Mouse (Mus musculus) gastrocnemius, postnatal 10 days (tissue): ENCODE data around the gene Tmem233. TPM values are rescaled to one million over a fixed set of nuclear protein-coding genes. Genes with fewer than 3 reads are reported as not detected.

Source experiments
- DNase-seq: peaks from one replicate; pipeline ENCODE4 v3.0.0; 2021; ENCODE audit warnings: mixed read lengths
- long read RNA-seq, 2 experiments: library from polyadenylated mRNA; stranded (forward); transcript quantifications; one replicate each; pipeline ENCODE4 v2.0.0; 2021
- total RNA-seq, 2 experiments: library from RNA; stranded (reverse); gene quantifications; 2 replicates each; pipeline ENCODE4 v1.2.3; 2021

The Tmem233 gene
- 10 to 100 TPM; 71.7 to 81.9 TPM for total RNA-seq
- long read RNA-seq, experiment 1, transcript Tmem233-201 (3 exons, 2,477 nt), result major isoform, 8 of 16 reads
- long read RNA-seq, experiment 1, partial matches to known transcripts, result 0 of 16 reads
- long read RNA-seq, experiment 1, other reads (novel, unspliced or antisense), result 8 of 16 reads
- long read RNA-seq, experiment 2, partial matches to known transcripts, result 4 of 10 reads
- long read RNA-seq, experiment 2, other reads (novel, unspliced or antisense), result 2 of 10 reads

DNA sequence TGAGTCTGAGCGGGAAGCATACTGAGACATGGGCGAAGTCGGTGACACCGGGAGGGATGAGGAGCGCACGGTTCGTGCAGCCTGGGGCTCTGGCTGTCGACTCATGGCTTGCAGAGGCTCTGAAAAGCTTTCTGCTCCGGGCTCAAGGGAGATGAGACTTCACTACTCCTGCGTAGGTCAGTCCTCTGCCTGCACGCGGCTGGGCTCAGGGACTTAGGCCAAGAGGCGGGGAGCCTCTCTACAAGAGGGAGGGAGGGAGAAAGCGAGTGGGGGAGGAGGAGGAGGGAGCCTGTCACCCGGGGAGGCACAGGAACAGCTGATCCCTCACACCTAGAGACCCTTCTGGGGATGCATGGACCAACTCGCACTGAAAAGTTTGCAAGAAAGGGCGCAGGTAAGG, at the start of gene Tmem233:
Gene Tmem233 (minus strand): TSS at position 164 of the 400 bp plus-strand sequence.
- DNase-seq, result peak; percentile 68

DNA sequence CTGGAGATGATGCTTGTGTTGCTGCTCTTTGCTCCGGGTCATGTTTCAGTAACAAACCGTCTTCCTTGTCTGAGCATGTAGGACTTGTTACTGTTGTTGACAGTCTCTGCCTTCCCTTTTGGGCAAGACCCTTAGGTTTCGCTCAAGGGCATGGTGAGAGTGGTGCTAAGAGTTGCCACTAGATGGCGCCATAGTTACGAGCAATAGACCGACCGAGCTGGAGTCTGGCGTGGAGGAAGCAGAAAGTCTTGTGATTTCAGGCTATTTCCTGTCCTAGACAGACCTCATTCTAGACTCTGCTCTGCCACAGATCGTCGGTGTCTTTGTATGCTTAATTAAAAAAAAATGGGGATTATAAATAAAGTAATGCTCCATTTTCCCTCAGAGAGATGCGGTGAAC, 40.3 kb upstream of the Tmem233 start:
- DNase-seq, result peak; percentile 77

DNA sequence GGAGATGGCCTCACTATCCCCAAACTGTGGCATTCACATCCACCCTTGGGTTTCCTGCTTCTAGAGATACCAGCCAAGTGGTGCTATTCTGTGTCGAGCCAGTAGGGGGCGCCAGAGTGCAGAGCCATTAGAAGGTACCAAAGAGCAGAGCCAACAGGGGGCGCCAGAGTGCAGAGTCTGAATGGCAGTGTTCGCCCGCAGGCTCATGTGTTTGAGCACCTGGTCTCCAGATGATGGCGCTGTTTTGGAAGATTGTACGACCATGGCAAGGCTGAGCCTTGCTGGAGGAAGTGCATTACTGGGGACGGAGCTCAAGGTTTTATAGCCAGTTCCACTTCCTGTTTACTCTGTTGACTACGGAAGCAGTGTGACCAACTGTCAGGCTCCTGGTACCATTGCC, 33.5 kb upstream of the Tmem233 start:
- DNase-seq, result peak; percentile 75

DNA sequence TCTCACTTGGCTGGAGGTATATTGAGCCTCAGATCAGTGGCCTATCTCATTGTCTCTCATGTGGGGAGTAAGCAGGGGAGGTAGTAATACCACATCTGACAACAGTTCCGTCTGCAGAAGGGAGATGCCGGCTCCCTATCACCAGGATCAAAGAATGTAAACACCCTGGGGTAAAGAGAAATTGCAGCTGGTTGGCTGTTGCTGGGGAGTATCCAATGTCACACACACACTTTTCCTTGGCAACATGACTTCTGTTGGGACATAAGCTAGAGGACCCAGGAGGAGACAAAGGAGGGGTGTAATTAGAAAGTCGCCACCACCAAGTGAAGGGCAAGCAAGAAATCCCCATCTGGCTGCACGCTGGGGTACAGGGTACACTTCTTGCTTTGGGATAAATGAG, 33.1 kb upstream of the Tmem233 start:
- no peak for DNase-seq

DNA sequence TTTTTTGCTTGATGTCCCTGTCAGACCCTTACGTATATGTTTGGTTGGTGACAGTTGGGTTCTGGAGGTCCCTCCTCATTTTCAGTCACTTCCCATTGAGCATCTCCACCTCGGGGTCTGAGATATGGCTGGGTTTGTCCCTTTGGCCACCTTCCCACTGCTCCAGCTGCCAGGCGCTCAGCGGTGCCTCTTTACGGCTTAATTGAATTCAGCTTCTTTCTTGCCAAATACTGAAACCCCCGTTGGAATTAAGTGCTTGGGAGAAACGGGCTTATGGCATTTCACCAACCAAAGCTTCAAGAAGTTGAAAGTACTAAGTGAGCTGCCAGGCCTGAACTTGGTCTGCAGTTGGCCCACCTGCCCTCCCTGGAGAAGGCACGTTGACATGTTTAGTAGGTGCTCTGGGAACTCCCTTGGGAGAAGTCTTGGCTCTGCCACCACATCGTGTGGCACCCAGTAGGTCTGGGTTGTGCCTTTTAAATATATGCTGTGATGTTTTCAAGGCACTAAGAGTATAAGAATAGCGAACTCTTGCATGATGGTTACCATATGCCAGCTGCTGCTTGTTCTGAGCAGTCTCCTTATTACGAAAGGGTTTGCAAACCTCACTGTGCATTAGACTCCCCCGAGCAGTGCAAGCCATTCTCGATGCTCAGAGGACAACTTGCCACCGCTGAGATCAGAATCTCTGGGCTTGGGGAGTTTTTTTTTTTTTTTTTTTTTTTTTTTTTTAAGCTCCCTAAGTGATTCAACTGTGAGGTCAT, 32.2 kb upstream of the Tmem233 start:
- no peak for DNase-seq

DNA sequence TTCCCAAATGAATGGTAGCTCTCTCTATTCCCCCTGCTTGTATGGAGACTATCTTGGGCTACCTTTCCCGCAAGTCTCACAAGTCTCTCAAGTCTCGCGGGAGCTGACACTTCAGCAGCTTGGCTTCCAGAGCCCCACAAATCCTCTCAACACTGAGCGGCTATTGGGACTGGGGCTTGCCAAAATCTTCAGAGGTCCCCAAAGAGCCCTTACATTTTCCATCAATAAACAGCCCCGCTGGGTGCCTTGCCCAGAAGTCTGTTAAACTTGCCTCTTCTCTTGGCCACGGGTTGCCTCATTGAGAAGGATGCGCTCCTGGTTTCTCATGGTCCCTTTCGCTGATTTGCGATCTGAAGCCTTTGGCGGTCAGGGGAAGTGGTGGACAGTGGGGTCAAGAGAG, 25.6 kb upstream of the Tmem233 start:
- no peak for DNase-seq

DNA sequence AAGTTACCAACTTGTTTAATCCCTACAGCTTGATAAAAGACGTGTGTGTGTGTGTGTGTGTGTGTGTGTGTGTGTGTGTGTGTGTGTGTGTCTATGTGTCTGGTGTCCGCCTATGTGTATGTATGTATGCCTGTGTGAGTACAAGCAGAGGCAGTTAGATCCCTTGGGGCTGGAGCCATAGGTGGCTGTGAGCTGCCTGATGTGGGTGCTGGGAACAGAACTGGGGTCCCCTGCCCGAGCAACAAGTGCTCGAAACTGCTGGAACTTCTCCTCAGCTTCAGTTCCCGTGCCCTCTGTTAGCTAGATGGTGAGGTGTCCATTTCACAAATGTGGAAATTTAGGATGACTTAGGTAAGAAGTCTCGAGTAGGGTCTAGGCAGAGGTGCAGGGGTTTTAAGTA, 1.2 kb upstream of the Tmem233 start:
- no peak for DNase-seq

DNA sequence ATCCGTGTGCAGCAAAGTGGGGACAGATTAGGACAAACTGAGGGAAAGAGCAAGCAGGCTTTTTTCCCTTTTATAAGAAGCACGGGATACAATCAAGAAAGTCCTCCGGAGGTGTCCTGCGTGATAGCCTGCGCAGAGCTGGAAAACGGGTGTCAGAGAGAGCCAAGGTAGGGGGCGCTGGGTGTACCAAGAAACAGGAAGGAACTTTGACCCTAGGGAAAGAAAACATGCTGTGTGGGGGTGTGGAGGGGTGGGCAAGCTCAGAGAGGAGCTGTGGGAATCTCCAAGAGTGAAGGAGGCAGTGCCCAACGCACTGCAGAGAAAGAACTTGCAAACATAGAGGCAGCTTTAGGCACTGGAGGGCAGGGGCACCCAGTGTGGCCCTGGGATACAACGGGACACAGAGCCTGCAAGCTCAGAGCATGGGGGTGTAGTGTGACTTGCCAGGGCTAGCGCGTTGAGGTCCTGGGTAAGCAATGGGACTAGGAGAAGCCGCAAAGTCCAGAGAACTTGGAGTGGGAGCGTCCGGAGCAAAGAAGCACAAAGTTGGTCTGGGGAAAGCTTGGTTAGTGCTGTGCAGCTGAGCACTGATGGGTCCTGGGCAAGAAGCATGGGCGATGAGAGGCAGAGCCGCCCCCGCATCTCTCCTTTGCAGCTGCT, 673 bp downstream of the Tmem233 start:
- peak; percentile 32 for DNase-seq

DNA sequence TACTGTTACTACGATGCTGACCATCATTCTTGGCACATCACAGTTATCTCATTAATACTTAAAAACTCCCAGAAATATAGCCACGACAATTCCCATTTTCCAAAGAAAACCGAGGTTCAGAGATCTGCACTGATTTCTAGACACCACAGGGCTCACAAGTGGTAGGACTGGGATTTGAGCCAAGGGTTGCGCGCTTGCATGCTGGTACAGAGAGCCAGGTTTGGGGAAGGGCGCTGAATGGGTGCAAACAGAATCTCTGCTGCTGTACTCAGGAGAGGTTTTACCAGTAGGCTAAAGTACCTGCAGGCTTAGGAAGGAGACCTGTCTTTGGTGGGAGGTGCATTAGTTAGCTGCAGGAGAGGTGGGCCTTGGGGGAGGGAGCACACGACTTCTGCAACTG, 1.4 kb downstream of the Tmem233 start:
- peak; percentile 44 for DNase-seq

DNA sequence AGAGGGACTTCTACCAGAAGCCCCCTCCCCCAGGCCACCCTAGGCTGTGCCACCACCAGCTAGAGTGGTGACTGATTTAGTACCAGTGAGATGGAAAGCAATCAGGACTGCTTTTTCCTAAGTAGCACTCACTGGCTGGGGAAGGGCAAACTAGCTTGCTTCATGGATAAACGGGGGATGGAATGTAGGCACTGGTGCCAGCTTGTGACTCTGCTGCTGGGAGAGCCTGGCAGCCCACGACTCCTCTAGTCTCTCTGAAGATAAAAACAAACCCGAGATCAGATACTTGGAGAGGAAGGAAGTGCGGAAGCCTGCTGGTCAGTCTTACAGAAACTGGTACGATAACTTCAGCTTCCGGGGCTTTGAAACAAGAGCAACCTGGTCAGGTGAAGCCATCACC, 2.3 kb downstream of the Tmem233 start:
- peak; percentile 23 for DNase-seq

DNA sequence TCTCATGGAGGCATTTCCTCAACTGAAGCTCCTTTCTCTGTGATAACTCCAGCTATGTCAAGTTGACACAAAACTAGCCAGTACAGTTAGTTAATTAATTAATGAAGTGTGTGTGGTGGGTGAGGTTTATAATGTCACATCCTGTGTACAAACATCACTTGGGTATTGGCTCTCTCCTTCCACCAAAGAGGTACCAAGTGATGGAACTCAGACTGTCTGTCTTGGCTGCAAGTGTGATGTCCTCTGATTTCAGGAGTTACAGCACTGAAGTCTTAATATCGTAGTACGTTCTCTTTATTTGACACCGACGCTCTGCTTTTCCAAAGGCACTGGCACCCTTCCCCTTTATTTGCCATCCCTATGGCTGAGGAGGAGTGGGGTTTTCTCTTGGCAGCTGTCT, 13.4 kb downstream of the Tmem233 start:
- no peak for DNase-seq

DNA sequence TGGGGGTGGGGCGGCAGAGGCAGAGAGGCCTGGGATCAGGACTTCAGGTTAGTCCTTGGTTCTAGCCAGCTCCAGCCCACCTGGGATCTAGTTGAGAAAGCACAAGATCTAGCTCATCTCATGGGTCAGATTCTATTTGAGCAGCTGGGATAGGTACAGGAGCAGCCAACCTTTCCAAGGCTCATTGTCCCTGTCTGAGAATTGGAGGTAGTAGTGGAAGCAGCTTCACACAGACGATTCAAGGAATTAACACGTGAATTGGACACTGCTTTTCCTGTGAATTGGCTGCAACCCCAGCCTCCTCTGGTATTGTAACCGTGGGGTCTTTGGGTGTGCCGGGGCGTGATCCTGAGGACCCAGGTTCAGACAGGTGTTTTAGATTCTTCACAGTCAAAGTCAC, 30.2 kb downstream of the Tmem233 start:
- DNase-seq, result no peak

DNA sequence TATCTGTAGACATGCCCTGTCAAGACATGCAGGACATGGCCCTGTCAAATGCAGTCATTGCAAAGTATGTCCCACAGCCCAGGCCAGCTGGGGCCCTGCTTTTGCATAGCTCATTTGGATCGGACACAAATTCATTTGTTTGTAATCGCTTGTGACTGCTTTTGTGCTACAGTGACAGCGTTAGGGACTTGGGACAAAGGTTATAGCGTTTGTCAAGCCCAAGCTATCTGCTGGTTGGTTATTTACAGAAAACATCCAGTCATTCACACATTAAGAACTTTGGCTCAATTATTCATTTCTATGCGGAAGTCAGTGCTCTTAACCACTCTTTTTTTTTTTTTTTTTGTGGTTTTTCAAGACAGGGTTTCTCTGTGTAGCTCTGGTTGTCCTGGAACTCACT, 30.9 kb downstream of the Tmem233 start:
- DNase-seq, result no peak

DNA sequence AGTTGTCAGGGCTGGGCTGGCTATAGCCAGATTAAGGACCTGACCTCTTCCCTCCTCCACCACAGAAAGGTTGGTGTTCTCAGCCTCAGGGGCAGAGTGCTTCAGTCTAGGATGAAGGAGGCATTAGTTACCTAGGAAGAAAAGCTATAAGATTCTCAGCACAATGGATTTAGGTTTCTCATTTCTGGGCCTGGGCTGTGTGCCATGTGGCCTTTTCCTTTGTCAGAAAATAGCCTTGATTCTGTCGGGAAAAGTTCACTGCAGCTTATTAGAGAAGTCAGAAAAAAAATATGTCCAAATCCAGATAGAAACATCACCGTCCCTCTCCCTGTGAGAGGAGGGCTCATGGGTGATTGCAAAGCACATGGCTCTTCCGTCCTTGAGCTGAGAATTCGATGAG, 33.2 kb downstream of the Tmem233 start:
- DNase-seq, result no peak

DNA sequence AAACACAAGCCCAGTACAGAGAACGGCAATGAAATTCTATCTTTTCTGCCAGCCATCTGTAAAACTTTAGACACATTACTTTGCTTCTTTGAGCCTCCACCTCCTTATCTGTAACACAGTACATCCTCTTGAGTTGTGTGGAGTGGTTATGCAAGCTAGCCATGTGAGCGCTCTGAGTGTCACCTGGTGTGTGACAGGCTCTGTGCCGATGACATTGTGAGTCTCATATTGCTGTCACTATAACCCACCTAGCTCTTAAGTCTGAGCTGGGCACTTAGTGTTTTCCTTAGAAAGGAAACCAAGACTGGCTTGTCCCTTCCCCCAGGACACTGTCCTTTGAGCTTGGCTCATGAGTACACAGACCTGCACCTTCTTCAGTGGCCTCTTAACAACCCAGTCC, 34.7 kb downstream of the Tmem233 start:
- no peak for DNase-seq

DNA sequence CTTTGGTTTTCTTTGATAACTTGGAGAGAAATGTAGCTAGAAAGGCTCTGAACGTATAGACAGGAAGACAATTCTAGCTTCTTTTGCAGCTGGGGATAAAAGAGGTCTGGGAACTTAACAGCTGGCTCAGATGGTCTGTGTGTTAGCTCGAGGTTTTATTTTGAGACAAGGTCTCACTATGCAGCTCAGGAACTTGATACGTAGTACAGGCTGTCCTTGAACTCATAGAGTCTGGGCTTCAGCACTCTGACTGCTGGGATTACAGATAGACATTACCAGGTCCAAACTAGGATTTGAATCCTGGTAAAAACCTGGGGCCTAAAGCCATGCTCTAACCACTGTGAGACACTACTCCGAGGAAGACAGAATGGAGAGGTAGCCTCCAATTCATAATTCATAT, 36.8 kb downstream of the Tmem233 start:
- DNase-seq, result no peak

DNA sequence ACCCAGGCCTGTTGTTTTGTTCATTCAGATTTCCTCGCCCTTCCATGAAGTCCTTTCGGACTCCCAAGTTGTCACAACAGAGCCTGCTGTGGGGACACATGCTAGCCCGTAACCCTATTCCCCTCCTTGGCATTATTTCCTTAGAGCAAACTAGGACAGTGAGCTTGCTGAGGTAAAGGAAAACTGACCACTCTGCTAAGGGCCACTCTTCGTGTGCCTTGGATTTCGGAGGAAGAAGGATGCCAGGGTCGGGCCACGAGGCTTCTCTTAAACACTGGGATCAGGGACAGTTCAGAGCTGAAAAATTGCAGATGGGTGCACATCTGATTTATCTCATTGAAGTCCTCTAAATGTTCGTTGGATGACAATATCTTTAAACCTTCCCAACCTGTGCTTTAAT, 37.5 kb downstream of the Tmem233 start:
- DNase-seq, result no peak

DNA sequence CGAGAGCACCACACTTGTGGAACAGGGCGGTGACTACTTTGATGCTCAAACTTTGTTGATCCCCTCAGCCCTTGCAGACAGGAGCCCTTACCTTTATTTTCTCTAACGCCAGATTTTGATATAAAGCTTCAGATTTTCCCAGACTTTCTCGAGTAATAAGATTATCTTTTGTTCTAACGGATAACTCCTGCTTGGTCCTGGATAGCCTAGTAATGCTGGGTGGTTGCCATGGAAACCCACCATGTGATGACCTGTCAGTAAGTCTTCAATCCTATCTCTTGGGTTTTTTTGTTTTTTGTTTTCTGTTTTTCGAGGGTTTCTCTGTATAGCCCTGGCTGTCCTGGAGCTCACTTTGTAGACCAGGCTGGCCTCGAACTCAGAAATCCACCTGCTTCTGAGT, 40.8 kb downstream of the Tmem233 start:
- DNase-seq, result no peak

DNA sequence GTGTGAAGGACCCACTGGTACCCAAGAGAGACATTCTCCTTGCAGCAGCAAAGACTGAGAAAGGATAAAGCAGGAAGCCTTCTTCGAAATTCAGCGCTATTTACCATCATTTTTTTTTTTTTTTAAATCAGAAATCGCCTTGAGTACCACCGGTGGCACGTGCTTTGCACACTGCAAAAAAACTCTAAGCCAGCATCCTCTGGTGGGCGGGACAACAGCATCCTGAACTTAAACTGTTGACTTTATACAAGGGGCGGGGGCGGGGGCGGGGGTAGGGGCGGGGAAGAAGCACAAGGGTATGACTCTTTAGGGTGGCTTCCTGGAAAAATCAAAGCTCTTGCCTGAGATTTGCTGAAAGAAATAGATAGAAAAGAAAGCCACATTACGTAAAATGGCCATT, 43.3 kb downstream of the Tmem233 start:
- DNase-seq, result no peak

DNA sequence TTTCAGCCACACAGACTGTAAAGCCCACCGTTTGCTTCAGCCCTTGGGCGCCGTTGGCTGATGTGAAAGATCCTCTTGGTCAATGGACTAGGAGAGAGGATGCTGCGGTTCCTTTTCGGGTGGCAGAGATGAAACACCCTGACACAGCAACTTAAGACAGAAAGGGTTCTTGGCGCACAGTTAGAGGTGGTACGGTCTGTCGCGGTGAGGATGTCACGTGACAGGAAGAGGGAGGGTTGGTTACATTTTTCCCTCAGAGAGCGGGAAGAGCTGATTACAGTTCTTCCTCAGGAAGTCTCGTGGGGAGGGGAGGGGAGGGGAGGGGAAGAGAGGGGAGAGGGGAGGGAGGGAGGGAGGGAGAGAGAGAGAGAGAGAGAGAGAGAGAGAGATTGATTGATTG, 45.3 kb downstream of the Tmem233 start:
- DNase-seq, result no peak

DNA sequence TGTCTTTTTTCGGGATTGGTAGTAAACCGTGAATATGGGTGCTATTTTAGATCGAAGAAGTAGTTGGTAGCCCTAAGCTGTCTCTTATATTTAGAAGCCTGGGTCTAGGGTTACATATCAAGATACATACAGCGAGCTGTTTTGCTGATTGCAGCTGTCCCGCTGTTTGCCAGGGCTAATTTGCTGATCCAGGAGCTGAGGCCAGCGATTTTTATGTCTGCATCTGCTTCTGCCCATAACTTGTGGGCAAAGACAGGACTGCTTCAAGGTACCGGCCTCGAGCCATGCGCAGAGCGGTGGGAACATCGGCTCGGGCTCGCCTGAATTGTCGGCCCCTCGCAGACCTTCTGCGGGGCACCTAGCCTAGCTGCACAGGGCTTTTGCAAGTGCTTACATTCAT, 46.6 kb downstream of the Tmem233 start:
- peak; percentile 50 for DNase-seq

DNA sequence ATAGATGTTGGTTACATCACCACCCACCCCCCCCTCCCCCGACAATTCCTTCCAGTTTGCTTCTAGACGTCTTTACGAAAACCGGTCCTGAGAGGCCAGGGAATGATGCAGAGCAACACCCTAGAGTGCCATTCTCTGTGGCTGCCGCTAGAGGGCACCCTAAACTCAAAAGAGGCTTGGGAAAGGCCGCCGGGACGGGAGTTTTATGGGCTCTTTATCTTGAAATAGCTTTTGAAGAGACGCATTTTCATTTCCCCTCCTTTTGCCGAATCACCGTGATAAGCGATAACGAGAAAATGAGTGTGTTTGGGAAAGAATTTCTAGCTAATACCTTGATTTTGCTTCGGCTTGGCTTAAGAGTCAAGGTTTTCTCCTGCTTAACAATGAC, 51.9 kb downstream of the Tmem233 start:
- DNase-seq, result peak; percentile 83

DNA sequence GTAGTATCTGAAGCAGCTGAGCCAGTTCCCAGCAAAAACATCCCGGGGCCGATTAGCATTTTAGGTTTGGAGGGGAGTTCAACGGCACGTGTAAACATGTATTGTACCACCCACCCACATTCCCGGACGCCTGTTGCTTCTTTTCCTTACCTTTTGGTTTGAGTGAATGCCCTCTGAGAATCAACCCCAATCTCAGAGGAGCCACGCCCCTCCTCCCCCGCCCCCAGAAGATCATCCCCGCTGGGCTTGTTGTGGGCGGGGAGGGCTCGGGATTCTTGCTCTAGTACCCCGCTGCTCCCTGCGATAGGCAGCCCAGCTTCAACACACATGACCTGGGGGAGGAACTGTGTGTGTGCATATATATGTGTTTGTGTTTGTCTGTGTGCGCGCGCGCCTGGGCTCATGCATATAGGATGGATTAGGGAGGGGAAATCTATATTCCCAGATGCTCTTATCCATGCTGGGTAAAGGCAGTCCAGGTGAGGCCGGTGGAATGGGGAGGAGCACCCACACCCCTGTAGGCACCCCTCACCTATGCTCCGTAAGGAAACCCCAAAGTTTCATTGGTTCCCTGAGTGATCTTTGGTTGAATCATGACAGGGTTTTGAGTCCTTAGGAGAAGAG, 52.4 kb downstream of the Tmem233 start:
- DNase-seq, result no peak
